Mouse (Mus musculus) megakaryocyte-erythroid progenitor cell, adult 5-6 weeks (primary cell): Measurements from ENCODE around the gene Gpr21. TPM values are rescaled to one million over a fixed set of nuclear protein-coding genes. Genes with fewer than 3 reads are reported as not detected.

ENCODE experiments used
- ATAC-seq: replicated peaks from 2 replicates; pipeline ENCODE4 v1.8.0; 2016; ENCODE audit warnings: mild to moderate bottlenecking, inconsistent platforms; ENCODE audit not compliant: severe bottlenecking, poor library complexity, low FRiP score, low TSS enrichment
- total RNA-seq, 2 experiments: library from RNA; stranded (forward) in 1 of 2; stranded (reverse) in 1 of 2; fragments of 200-1000, 215-1000 nt in 1 of 2; fragments of >200 nt in 1 of 2; fragmentation: Nextera tagmentation in 1 of 2; gene quantifications; 2 replicates each; pipeline ENCODE4 v1.2.3; 2014 to 2017

Gene Gpr21
- total RNA-seq, 2 experiments from 2014 or later = 0.42 to 3.3 TPM

- peak; percentile 83 for ATAC-seq
Observed at GRCm38 (mm10) chr2:37565579-37565978, 49.4 kb downstream of the Gpr21 start.

DNA sequence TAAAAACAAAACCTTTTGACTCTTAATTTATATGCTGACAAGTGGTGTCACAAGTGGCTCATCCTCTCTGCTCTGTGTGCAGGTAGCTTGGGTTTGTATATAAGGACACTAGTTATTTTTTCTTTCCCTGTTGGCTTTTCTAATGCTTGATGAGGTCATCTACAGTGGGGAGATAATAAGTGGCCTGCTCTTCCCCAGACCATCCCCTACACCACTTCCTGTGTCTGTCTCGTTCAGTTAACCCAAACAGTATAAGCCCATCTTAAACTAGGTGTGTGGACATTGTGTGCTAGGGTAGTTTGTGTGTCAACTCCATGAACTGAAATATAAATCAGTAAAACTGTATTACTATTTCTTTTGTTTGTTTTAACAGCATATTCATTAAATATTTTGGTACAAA lies 49.9 kb downstream of the Gpr21 start:
- no peak for ATAC-seq

DNA sequence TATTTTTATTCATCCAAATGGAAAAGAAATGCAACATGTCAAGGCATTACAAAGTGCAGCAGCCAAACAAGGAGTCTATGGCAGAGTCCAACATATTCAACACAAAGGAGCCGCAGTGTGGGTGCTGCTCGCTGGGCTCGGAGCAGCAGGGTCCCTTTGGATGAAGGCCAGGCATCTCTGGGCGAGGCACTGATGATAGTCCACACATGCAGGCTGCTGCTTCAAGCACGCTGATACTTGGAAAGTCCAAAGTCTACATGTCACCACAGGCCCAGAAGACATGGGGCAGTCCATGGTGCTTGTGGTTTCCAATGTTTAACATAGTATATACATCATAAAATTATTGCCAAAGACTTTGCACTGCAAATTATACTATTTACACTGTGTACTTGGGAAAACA lies 53.8 kb downstream of the Gpr21 start:
- no peak for ATAC-seq

Other genes starting within 250 kb of the Gpr21 start
- gene Olfr368, start 189.8 kb upstream of the Gpr21 start, total RNA-seq (2014; fragmentation: Nextera tagmentation) = not detected in 2 replicates
- gene Olfr368, start 189.8 kb upstream of the Gpr21 start, total RNA-seq (2017) = not detected in 2 replicates
- 13.3 and 15.0 TPM in 2 replicates for gene Pdcl, start 157.0 kb upstream of the Gpr21 start, total RNA-seq (2014; fragmentation: Nextera tagmentation)
- 104 and 106 TPM in 2 replicates for gene Pdcl, start 157.0 kb upstream of the Gpr21 start, total RNA-seq (2017)
- gene Rc3h2, start 93.4 kb upstream of the Gpr21 start, total RNA-seq (2014; fragmentation: Nextera tagmentation) = 37.6 and 40.7 TPM in 2 replicates
- 23.6 and 33.5 TPM in 2 replicates for gene Rc3h2, start 93.4 kb upstream of the Gpr21 start, total RNA-seq (2017)
- gene Zbtb26, start 73.2 kb upstream of the Gpr21 start, total RNA-seq (2014; fragmentation: Nextera tagmentation) = 10.7 and 11.8 TPM in 2 replicates
- 8.7 and 13.7 TPM in 2 replicates for gene Zbtb26, start 73.2 kb upstream of the Gpr21 start, total RNA-seq (2017)
- gene Zbtb6, start 73.2 kb upstream of the Gpr21 start, total RNA-seq (2014; fragmentation: Nextera tagmentation) = 11.4 and 12.4 TPM in 2 replicates
- 29.2 and 30.6 TPM in 2 replicates for gene Zbtb6, start 73.2 kb upstream of the Gpr21 start, total RNA-seq (2017)
- gene Rabgap1, start 73.1 kb upstream of the Gpr21 start, total RNA-seq (2014; fragmentation: Nextera tagmentation) = 25.0 and 28.0 TPM in 2 replicates
- gene Rabgap1, start 73.1 kb upstream of the Gpr21 start, total RNA-seq (2017) = 39.7 and 49.2 TPM in 2 replicates
- 61.7 and 64.4 TPM in 2 replicates for gene Strbp, start 187.5 kb downstream of the Gpr21 start, total RNA-seq (2014; fragmentation: Nextera tagmentation)
- gene Strbp, start 187.5 kb downstream of the Gpr21 start, total RNA-seq (2017) = 82.5 and 97.5 TPM in 2 replicates